Mouse (Mus musculus) embryonic facial prominence, embryonic 14.5 days (tissue): ENCODE results near the gene Smim11. TPM values are rescaled to one million over a fixed set of nuclear protein-coding genes. Genes with fewer than 3 reads are reported as not detected.

Source experiments
- polyA plus RNA-seq: library from polyadenylated mRNA; unstranded; fragments of >200 nt; fragmentation: Nextera tagmentation; extraction: Ambion mirVana; gene quantifications from 2 replicates; pipeline ENCODE4 v1.2.1, GENCODE M21; 2014

Smim11 gene
- polyA plus RNA-seq, 1 experiment from 2014 or later = 155 TPM

Other genes with a start within 250 kb of the Smim11 start
- 107 and 113 TPM in 2 replicates for gene Mrps6, start 243.0 kb upstream of the Smim11 start, polyA plus RNA-seq
- gene Gm49711, start 243.0 kb upstream of the Smim11 start, polyA plus RNA-seq = 0.31 and 0.86 TPM in 2 replicates
- 11.7 and 12.1 TPM in 2 replicates for gene Slc5a3, start 243.0 kb upstream of the Smim11 start, polyA plus RNA-seq
- gene Kcne2, start 8.9 kb upstream of the Smim11 start, polyA plus RNA-seq = 0.12 and 2.3 TPM in 2 replicates
- not detected in 2 replicates for gene Fam243, start 20.2 kb downstream of the Smim11 start, polyA plus RNA-seq
- gene Kcne1, start 58.2 kb downstream of the Smim11 start, polyA plus RNA-seq = 0.21 TPM in 1 of 2 replicates, not detected in the other
- gene Rcan1, start 169.6 kb downstream of the Smim11 start, polyA plus RNA-seq = 34.6 TPM in 2 replicates
- 3.0 and 4.1 TPM in 2 replicates for gene Clic6, start 184.4 kb downstream of the Smim11 start, polyA plus RNA-seq